Mouse (Mus musculus): ENCODE results near the gene Hist1h2bl. TPM values are rescaled to one million over a fixed set of nuclear protein-coding genes. Genes with fewer than 3 reads are reported as not detected.

Hist1h2bl gene
- polyA plus RNA-seq, 1 experiment from 2014 or later = 2.2 TPM

DNA sequence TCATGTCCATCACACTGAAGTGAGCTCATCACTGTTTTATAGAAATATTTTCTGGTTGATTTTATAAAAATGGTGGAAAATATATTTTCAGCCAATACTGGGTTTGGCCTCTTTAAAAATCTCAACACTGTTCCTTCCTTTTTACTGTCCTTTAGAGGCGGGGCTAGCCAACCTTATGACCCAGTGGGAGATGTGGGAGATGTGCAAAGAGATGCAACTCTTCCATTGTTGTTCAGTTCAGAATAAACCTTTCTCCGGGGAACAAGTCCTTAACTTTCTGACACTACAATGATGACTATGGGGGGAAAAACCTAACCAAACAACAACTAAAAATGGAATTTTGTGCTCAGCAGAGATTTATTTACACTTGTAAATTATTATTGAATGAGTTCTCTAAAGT, 38.6 kb downstream of the Hist1h2bl start, which contains the start of gene Olfr1360:
Gene Olfr1360, minus strand, starts transcription at position 101 of the 400 bp plus-strand sequence.
- H3K36me3 ChIP-seq = no peaks in the 10 kb centered on the region
- WGBS = 88% methylated on average over 2 of the region's 2 CpGs
- no peak for ATAC-seq (ENCODE audit: low FRiP score, low read depth)

More for the DNA sequence above, 38.6 kb downstream of the Hist1h2bl start, which contains the start of gene Olfr1360:
- Histone ChIP-seq H3K9ac (replicated peaks) (no peak within 1 kb of the TSS), H3K9me3 (no peaks in the 10 kb centered on the region), H3K27ac (replicated peaks) (no peak within 1 kb of the TSS), H3K4me1 (no peaks in the 10 kb centered on the region), H3K4me3 (no peak within 1 kb of the TSS), H3K27me3 (no peaks in the 10 kb centered on the region), H3K4me2 (replicated peaks) (no peak within 1 kb of the TSS)

Small RNA genes lying within 50 kb of the gene (microRNA-seq; reads per million reads assigned to microRNA genes)
- gene Gm44357 (not detected), gene Gm44367 (not detected), gene Gm44454 (not detected)

Other genes starting within 250 kb of the Hist1h2bl start
- 2.5 and 2.9 TPM in 2 replicates for gene Nkapl, start 247.6 kb downstream of the Hist1h2bl start, polyA plus RNA-seq (2016; fragmentation: Nextera tagmentation; extraction: Ambion mirVana)
- gene Zkscan4, start 237.2 kb downstream of the Hist1h2bl start, polyA plus RNA-seq (2016; fragmentation: Nextera tagmentation; extraction: Ambion mirVana) = 6.8 and 7.4 TPM in 2 replicates
- not detected in 2 replicates for gene Gm10065, start 236.7 kb downstream of the Hist1h2bl start, polyA plus RNA-seq (2016; fragmentation: Nextera tagmentation; extraction: Ambion mirVana)
- gene AK157302, start 220.9 kb downstream of the Hist1h2bl start, polyA plus RNA-seq (2016; fragmentation: Nextera tagmentation; extraction: Ambion mirVana) = 0.30 and 0.47 TPM in 2 replicates
- 3.2 and 4.4 TPM in 2 replicates for gene Gm11273, start 214.7 kb downstream of the Hist1h2bl start, polyA plus RNA-seq (2016; fragmentation: Nextera tagmentation; extraction: Ambion mirVana)
- 8.9 and 9.2 TPM in 2 replicates for gene Zkscan8, start 185.0 kb downstream of the Hist1h2bl start, polyA plus RNA-seq (2016; fragmentation: Nextera tagmentation; extraction: Ambion mirVana)
- 0.21 and 0.22 TPM in 2 replicates for gene Olfr1366, start 173.3 kb downstream of the Hist1h2bl start, polyA plus RNA-seq (2016; fragmentation: Nextera tagmentation; extraction: Ambion mirVana)
- gene Olfr1535, start 156.2 kb downstream of the Hist1h2bl start, polyA plus RNA-seq (2016; fragmentation: Nextera tagmentation; extraction: Ambion mirVana) = not detected in 2 replicates
- gene Olfr1364, start 134.4 kb downstream of the Hist1h2bl start, polyA plus RNA-seq (2016; fragmentation: Nextera tagmentation; extraction: Ambion mirVana) = not detected in 2 replicates
- not detected in 2 replicates for gene Olfr1362, start 102.1 kb downstream of the Hist1h2bl start, polyA plus RNA-seq (2016; fragmentation: Nextera tagmentation; extraction: Ambion mirVana)
- gene Olfr11, start 73.6 kb downstream of the Hist1h2bl start, polyA plus RNA-seq (2016; fragmentation: Nextera tagmentation; extraction: Ambion mirVana) = not detected in 2 replicates
- gene Olfr1361, start 52.8 kb downstream of the Hist1h2bl start, polyA plus RNA-seq (2016; fragmentation: Nextera tagmentation; extraction: Ambion mirVana) = not detected in 2 replicates
- not detected in 2 replicates for gene Olfr1360, start 38.7 kb downstream of the Hist1h2bl start, polyA plus RNA-seq (2016; fragmentation: Nextera tagmentation; extraction: Ambion mirVana)
- not detected in 2 replicates for gene Olfr1359, start 18.0 kb downstream of the Hist1h2bl start, polyA plus RNA-seq (2016; fragmentation: Nextera tagmentation; extraction: Ambion mirVana)
- gene Hist1h2ai, start 279 bp upstream of the Hist1h2bl start, polyA plus RNA-seq (2016; fragmentation: Nextera tagmentation; extraction: Ambion mirVana) = 21.4 and 30.7 TPM in 2 replicates
- gene Hist1h3h, start 1.5 kb upstream of the Hist1h2bl start, polyA plus RNA-seq (2016; fragmentation: Nextera tagmentation; extraction: Ambion mirVana) = 6.0 and 10.1 TPM in 2 replicates
- 5.8 TPM in 2 replicates for gene Hist1h2bm, start 5.9 kb upstream of the Hist1h2bl start, polyA plus RNA-seq (2016; fragmentation: Nextera tagmentation; extraction: Ambion mirVana)
- gene Hist1h4j, start 18.9 kb upstream of the Hist1h2bl start, polyA plus RNA-seq (2016; fragmentation: Nextera tagmentation; extraction: Ambion mirVana) = 0.97 and 1.4 TPM in 2 replicates
- gene Hist1h4k, start 34.4 kb upstream of the Hist1h2bl start, polyA plus RNA-seq (2016; fragmentation: Nextera tagmentation; extraction: Ambion mirVana) = 2.9 and 3.5 TPM in 2 replicates
- gene Hist1h2ak, start 37.7 kb upstream of the Hist1h2bl start, polyA plus RNA-seq (2016; fragmentation: Nextera tagmentation; extraction: Ambion mirVana) = 26.9 and 43.2 TPM in 2 replicates
- 3.9 and 6.3 TPM in 2 replicates for gene Hist1h2bn, start 38.0 kb upstream of the Hist1h2bl start, polyA plus RNA-seq (2016; fragmentation: Nextera tagmentation; extraction: Ambion mirVana)
- gene Hist1h1b, start 64.5 kb upstream of the Hist1h2bl start, polyA plus RNA-seq (2016; fragmentation: Nextera tagmentation; extraction: Ambion mirVana) = 30.4 and 37.6 TPM in 2 replicates
- gene Hist1h3i, start 67.2 kb upstream of the Hist1h2bl start, polyA plus RNA-seq (2016; fragmentation: Nextera tagmentation; extraction: Ambion mirVana) = 155 and 164 TPM in 2 replicates
- 6.1 and 12.2 TPM in 2 replicates for gene Hist1h2an, start 71.1 kb upstream of the Hist1h2bl start, polyA plus RNA-seq (2016; fragmentation: Nextera tagmentation; extraction: Ambion mirVana)
- gene Hist1h2bp, start 71.3 kb upstream of the Hist1h2bl start, polyA plus RNA-seq (2016; fragmentation: Nextera tagmentation; extraction: Ambion mirVana) = 1.9 and 2.4 TPM in 2 replicates
- gene Hist1h2bq, start 94.1 kb upstream of the Hist1h2bl start, polyA plus RNA-seq (2016; fragmentation: Nextera tagmentation; extraction: Ambion mirVana) = 18.5 and 23.3 TPM in 2 replicates
- gene Hist1h2ao, start 94.3 kb upstream of the Hist1h2bl start, polyA plus RNA-seq (2016; fragmentation: Nextera tagmentation; extraction: Ambion mirVana) = not detected in 2 replicates
- gene Hist1h4m, start 95.6 kb upstream of the Hist1h2bl start, polyA plus RNA-seq (2016; fragmentation: Nextera tagmentation; extraction: Ambion mirVana) = not detected in 2 replicates
- gene Hist1h4n, start 116.1 kb upstream of the Hist1h2bl start, polyA plus RNA-seq (2016; fragmentation: Nextera tagmentation; extraction: Ambion mirVana) = 11.5 and 17.5 TPM in 2 replicates
- 4,827 and 5,103 TPM in 2 replicates for gene Hist1h2ap, start 117.4 kb upstream of the Hist1h2bl start, polyA plus RNA-seq (2016; fragmentation: Nextera tagmentation; extraction: Ambion mirVana)
- gene Hist1h2br, start 117.6 kb upstream of the Hist1h2bl start, polyA plus RNA-seq (2016; fragmentation: Nextera tagmentation; extraction: Ambion mirVana) = 17.6 and 23.0 TPM in 2 replicates
- 22.3 and 24.2 TPM in 2 replicates for gene Zfp184, start 229.0 kb upstream of the Hist1h2bl start, polyA plus RNA-seq (2016; fragmentation: Nextera tagmentation; extraction: Ambion mirVana)

All from midbrain, embryonic 12.5 days (tissue).